Mouse (Mus musculus) MEL (cell line): Measurements from ENCODE around the gene Ttyh2. TPM values are rescaled to one million over a fixed set of nuclear protein-coding genes. Genes with fewer than 3 reads are reported as not detected.

Source experiments
- DNase-seq: peaks from one replicate; pipeline ENCODE4 v3.0.0; 2011; ENCODE audit warnings: low read depth, low spot score
- H3K27ac ChIP-seq: 2 replicates; pipeline ENCODE4 v1.5.1; 2012; ENCODE audit warnings: low read depth, mild to moderate bottlenecking, control low read depth, low read length, moderate library complexity; ENCODE audit not compliant: control insufficient read depth
- H3K27me3 ChIP-seq, 2 experiments: fragments of 150-350 bp in 1 of 2; sonication (generic) in 1 of 2; 2 replicates each; pipeline ENCODE4 v1.6.1; 2012; ENCODE audit warnings: low read length in 2 of 2, mild to moderate bottlenecking in 2 of 2, improper control_type of control experiment in 1 of 2, moderate library complexity in 1 of 2; ENCODE audit not compliant: insufficient read depth in 2 of 2, control insufficient read depth in 1 of 2
- H3K36me3 ChIP-seq, 2 experiments: 2 replicates each; pipeline ENCODE4 v1.6.1; 2012 to 2014; ENCODE audit warnings: low read length in 2 of 2, improper control_type of control experiment in 1 of 2, inconsistent platforms in 1 of 2, mild to moderate bottlenecking in 1 of 2; ENCODE audit not compliant: insufficient read depth in 2 of 2, control insufficient read depth in 1 of 2
- H3K4me1 ChIP-seq, 2 experiments: fragments of 150-350 bp in 1 of 2; sonication (generic) in 1 of 2; 2 replicates each; pipeline ENCODE4 v1.6.1; 2012; ENCODE audit warnings: low read length in 2 of 2, improper control_type of control experiment in 1 of 2, mild to moderate bottlenecking in 1 of 2; ENCODE audit not compliant: insufficient read depth in 2 of 2, control insufficient read depth in 1 of 2
- H3K4me3 ChIP-seq, 2 experiments: fragments of 150-350 bp in 1 of 2; sonication (generic) in 1 of 2; 2 replicates each; pipeline ENCODE4 v1.5.1; 2012; ENCODE audit warnings: low read depth in 2 of 2, low read length in 2 of 2, mild to moderate bottlenecking in 2 of 2, moderate library complexity in 2 of 2, control low read depth in 1 of 2, improper control_type of control experiment in 1 of 2; ENCODE audit not compliant: control insufficient read depth in 1 of 2, insufficient read depth in 1 of 2
- H3K79me2 ChIP-seq: 2 replicates; pipeline ENCODE4 v1.6.1; 2012; ENCODE audit warnings: mild to moderate bottlenecking, low read length, moderate library complexity; ENCODE audit not compliant: control insufficient read depth, poor library complexity, insufficient read depth
- H3K9ac ChIP-seq: 2 replicates; pipeline ENCODE4 v1.6.1; 2012; ENCODE audit warnings: low read depth, mild to moderate bottlenecking, control low read depth, low read length, moderate library complexity; ENCODE audit not compliant: control insufficient read depth, poor library complexity, severe bottlenecking
- H3K9me3 ChIP-seq: fragments of 150-350 bp; sonication (generic); replicated peaks from 2 replicates; pipeline ENCODE4 v1.6.1; 2012; ENCODE audit warnings: mild to moderate bottlenecking, low read length, improper control_type of control experiment, moderate library complexity; ENCODE audit not compliant: insufficient read depth
- CHD1 ChIP-seq: IDR thresholded peaks from 2 replicates; pipeline ENCODE4 v1.6.1; 2012; ENCODE audit warnings: low read depth, mild to moderate bottlenecking, inconsistent platforms, low read length, improper control_type of control experiment
- CHD2 ChIP-seq: IDR thresholded peaks from 2 replicates; pipeline ENCODE4 v1.6.1; 2011; ENCODE audit warnings: low read length, improper control_type of control experiment
- CTCF ChIP-seq, 3 experiments: IDR thresholded peaks in 2 of 3; conservative IDR thresholded peaks in 1 of 3; 2 replicates each; pipeline ENCODE4 v1.5.1; 2011 to 2012; ENCODE audit warnings: low read length in 3 of 3, low read depth in 2 of 3, mild to moderate bottlenecking in 2 of 3, improper control_type of control experiment in 1 of 3, inconsistent platforms in 1 of 3, mixed read lengths in 1 of 3, moderate library complexity in 1 of 3; ENCODE audit not compliant: control insufficient read depth in 1 of 3, insufficient read depth in 1 of 3, poor library complexity in 1 of 3, severe bottlenecking in 1 of 3
- E2F4 ChIP-seq: IDR thresholded peaks from 2 replicates; pipeline ENCODE4 v1.6.1; 2011; ENCODE audit warnings: low read depth, low read length, improper control_type of control experiment, borderline replicate concordance
- ELF1 ChIP-seq: IDR thresholded peaks from 2 replicates; pipeline ENCODE4 v1.6.1; 2014; ENCODE audit warnings: low read depth, mild to moderate bottlenecking, inconsistent platforms, low read length, improper control_type of control experiment, moderate library complexity
- EP300 ChIP-seq, 2 experiments: IDR thresholded peaks; 2 replicates each; pipeline ENCODE4 v1.6.1; 2011; ENCODE audit warnings: improper control_type of control experiment in 2 of 2, low read length in 2 of 2, low read depth in 1 of 2, mild to moderate bottlenecking in 1 of 2
- ETS1 ChIP-seq: IDR thresholded peaks from 2 replicates; pipeline ENCODE4 v1.6.1; 2012; ENCODE audit warnings: low read depth, mild to moderate bottlenecking, inconsistent platforms, low read length, improper control_type of control experiment, moderate library complexity
- GATA1 ChIP-seq: IDR thresholded peaks from 2 replicates; pipeline ENCODE4 v1.6.1; 2011; ENCODE audit warnings: low read depth, low read length, improper control_type of control experiment
- JUND ChIP-seq: IDR thresholded peaks from 2 replicates; pipeline ENCODE4 v1.6.1; 2011; ENCODE audit warnings: low read depth, mild to moderate bottlenecking, improper control_type of control experiment, low read length
- MAFK ChIP-seq: IDR thresholded peaks from 2 replicates; pipeline ENCODE4 v1.6.1; 2011; ENCODE audit warnings: low read depth, mild to moderate bottlenecking, low read length, improper control_type of control experiment, borderline replicate concordance
- MAX ChIP-seq: IDR thresholded peaks from 2 replicates; pipeline ENCODE4 v1.6.1; 2011; ENCODE audit warnings: low read length, improper control_type of control experiment
- MYB ChIP-seq: IDR thresholded peaks from 2 replicates; pipeline ENCODE4 v1.6.1; 2011; ENCODE audit warnings: mild to moderate bottlenecking, low read depth, low read length, improper control_type of control experiment
- MYC ChIP-seq: IDR thresholded peaks from 2 replicates; pipeline ENCODE4 v1.6.1; 2011; ENCODE audit warnings: low read depth, mild to moderate bottlenecking, low read length, improper control_type of control experiment, moderate library complexity
- NELFE ChIP-seq: IDR thresholded peaks from 2 replicates; pipeline ENCODE4 v1.6.1; 2011; ENCODE audit warnings: low read depth, low read length, improper control_type of control experiment
- POLR2AphosphoS5 ChIP-seq: IDR thresholded peaks from 2 replicates; pipeline ENCODE4 v1.6.1; 2012; ENCODE audit warnings: low read depth, borderline replicate concordance, mild to moderate bottlenecking, inconsistent platforms, low read length, moderate library complexity, mixed read lengths
- RAD21 ChIP-seq: IDR thresholded peaks from 2 replicates; pipeline ENCODE4 v1.6.1; 2011; ENCODE audit warnings: mild to moderate bottlenecking, low read depth, low read length, improper control_type of control experiment
- RCOR1 ChIP-seq: IDR thresholded peaks from 2 replicates; pipeline ENCODE4 v1.6.1; 2012; ENCODE audit warnings: low read depth, mild to moderate bottlenecking, inconsistent platforms, low read length, improper control_type of control experiment
- SIN3A ChIP-seq: IDR thresholded peaks from 2 replicates; pipeline ENCODE4 v1.6.1; 2012; ENCODE audit warnings: low read length, improper control_type of control experiment, inconsistent platforms
- SMC3 ChIP-seq: IDR thresholded peaks from 2 replicates; pipeline ENCODE4 v1.6.1; 2011; ENCODE audit warnings: low read depth, low read length, improper control_type of control experiment
- TBP ChIP-seq: IDR thresholded peaks from 2 replicates; pipeline ENCODE4 v1.8.0; 2011; ENCODE audit warnings: low read depth, low read length, improper control_type of control experiment
- ZKSCAN1 ChIP-seq: IDR thresholded peaks from 2 replicates; pipeline ENCODE4 v1.6.1; 2012; ENCODE audit warnings: low read depth, mild to moderate bottlenecking, inconsistent platforms, low read length, improper control_type of control experiment, moderate library complexity
- ZMIZ1 ChIP-seq: IDR thresholded peaks from 2 replicates; pipeline ENCODE4 v1.6.1; 2012; ENCODE audit warnings: low read depth, mild to moderate bottlenecking, inconsistent platforms, low read length, improper control_type of control experiment, moderate library complexity
- ZNF384 ChIP-seq: IDR thresholded peaks from 2 replicates; pipeline ENCODE4 v1.6.1; 2012; ENCODE audit warnings: low read depth, mild to moderate bottlenecking, inconsistent platforms, low read length, improper control_type of control experiment
- polyA plus RNA-seq, 2 experiments: library from polyadenylated mRNA; stranded (reverse) in 1 of 2; unstranded in 1 of 2; fragments of >175 nt in 1 of 2; fragments of >200 nt in 1 of 2; gene quantifications; 2 replicates each; pipeline versions ENCODE4 v1.2.1 to v1.2.4; 2012; ENCODE audit warnings: low replicate concordance in 2 of 2, low read depth in 1 of 2; ENCODE audit not compliant: insufficient read length in 2 of 2, insufficient read depth in 1 of 2, missing spikeins in 1 of 2
- total RNA-seq: library from RNA; depleted of rRNA; stranded (reverse); fragments of 300-350 nt; gene quantifications from 2 replicates; pipeline ENCODE4 v1.2.3, GENCODE M21; 2012

Gene Ttyh2
- total and polyA plus RNA-seq, 3 experiments, result 7.2 to 9.7 TPM; not detected in 1

DNA sequence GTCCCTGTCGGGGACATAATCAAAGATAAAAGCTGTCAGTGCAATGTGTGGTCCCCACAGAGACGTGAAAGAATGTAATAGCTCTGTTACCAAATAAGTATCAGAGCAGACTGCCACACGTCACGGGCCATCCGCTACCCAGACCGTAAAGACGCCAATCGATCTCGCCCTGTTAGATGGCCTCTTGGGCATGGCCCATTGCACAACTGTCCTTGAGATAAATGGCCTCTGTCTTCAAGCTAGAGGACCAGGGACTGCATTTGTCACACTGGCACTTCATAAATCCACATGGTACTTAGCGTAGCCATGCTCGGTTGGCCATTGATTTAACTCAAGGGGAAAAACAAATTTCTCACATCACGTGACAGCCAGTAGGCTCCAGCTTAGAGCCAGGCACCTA, 36.6 kb downstream of the Ttyh2 start:
- H3K4me3 ChIP-seq, result no peak overlapping the region
- TF ChIP-seq CHD2 (no peak), E2F4 (no peak), RCOR1 (no peak), SIN3A (no peak), ZNF384 (no peak), MYC (no peak), ETS1 (no peak), MYB (no peak), TBP (no peak), EP300 (IDR thresholded peaks at IDR 0.05; ENCODE audit: low read depth in 1 of 2, low read length in 2 of 2) (no peak), ZMIZ1 (no peak), SMC3 (no peak)
- DNase-seq, result no peak
- no peaks in the 10 kb centered on the region for H3K79me2 ChIP-seq
- no peaks in the 10 kb centered on the region for H3K4me1 ChIP-seq
- no peak overlapping the region for H3K27ac ChIP-seq
- no peaks in the 10 kb centered on the region for H3K27me3 ChIP-seq
- H3K36me3 ChIP-seq, result no peaks in the 10 kb centered on the region
- H3K9me3 ChIP-seq, result no peaks in the 10 kb centered on the region
- no peak overlapping the region for H3K9ac ChIP-seq

DNA sequence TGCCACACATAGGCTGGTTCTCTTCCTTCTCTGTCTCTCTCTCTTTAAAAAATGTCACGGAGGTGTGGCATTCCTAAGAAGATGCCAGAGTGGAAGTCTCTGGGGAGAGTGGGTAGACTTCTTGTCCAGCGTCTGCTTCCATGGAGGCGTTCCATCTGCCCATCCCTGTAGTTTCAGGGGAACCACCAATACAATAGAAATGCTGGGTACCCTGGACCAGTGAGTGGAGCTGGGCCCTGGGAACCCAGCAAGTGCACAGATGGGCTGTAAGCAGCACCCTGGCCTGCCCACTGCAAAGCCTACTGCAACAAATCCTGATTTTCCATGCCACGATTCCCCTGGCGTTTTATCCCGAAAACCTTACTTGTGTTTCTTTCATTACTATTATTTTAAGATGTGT, 39.3 kb downstream of the Ttyh2 start:
- no peak for DNase-seq
- Histone ChIP-seq H3K9ac (no peak overlapping the region), H3K27ac (no peak overlapping the region), H3K27me3 (no peaks in the 10 kb centered on the region)
- TF ChIP-seq MAX (no peak), TBP (no peak), CHD1 (no peak), POLR2AphosphoS5 (no peak), MYB (no peak), RAD21 (no peak), ZKSCAN1 (no peak), EP300 (IDR thresholded peaks at IDR 0.05; ENCODE audit: low read depth in 1 of 2, low read length in 2 of 2) (no peak), GATA1 (no peak), ELF1 (no peak), E2F4 (no peak), MYC (no peak), SIN3A (no peak), JUND (no peak), MAFK (no peak), NELFE (no peak), CTCF (IDR thresholded peaks at IDR 0.05 in 2 of 3, conservative IDR thresholded peaks at IDR 0.05 in 1 of 3; ENCODE audit: control insufficient read depth in 1 of 3, insufficient read depth in 1 of 3, low read depth in 2 of 3, low read length in 3 of 3, poor library complexity in 1 of 3, severe bottlenecking in 1 of 3) (no peak)
- TF ChIP-seq, all 39 proteins: peak for 0
- H3K4me3 ChIP-seq, result no peak overlapping the region
- H3K4me1 ChIP-seq, result no peaks in the 10 kb centered on the region
- no peaks in the 10 kb centered on the region for H3K36me3 ChIP-seq
- no peaks in the 10 kb centered on the region for H3K79me2 ChIP-seq
- no peaks in the 10 kb centered on the region for H3K9me3 ChIP-seq
